Mouse (Mus musculus): ENCODE results near the gene Tmem254c.
"Not testable (repeated sequence)": the region's sequence is repeated elsewhere in the genome, so short reads cannot be mapped to it uniquely, and the experiment has no call there.

Tmem254c gene

DNA sequence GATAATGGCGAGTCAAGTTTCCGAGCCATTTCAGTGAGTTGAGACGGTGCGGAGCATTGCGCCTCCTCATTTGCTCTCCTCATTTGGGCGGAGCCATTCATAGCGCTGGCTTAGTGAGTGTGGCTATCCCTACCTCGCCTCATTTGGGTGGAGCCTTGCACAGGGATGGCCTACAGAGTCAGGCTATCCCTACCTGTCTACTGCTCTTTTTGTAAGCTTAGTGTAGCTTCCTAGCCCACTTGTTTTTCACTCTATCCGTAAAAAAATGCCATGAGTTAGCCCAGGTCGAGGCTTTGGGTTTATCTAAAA lies at the start of gene Tmem254c:
TSS of gene Tmem254c (minus strand) at position 31 of the 309 bp plus-strand sequence.
- not testable (repeated sequence) for DNase-seq (ENCODE audit: low read depth, low spot score)

DNA sequence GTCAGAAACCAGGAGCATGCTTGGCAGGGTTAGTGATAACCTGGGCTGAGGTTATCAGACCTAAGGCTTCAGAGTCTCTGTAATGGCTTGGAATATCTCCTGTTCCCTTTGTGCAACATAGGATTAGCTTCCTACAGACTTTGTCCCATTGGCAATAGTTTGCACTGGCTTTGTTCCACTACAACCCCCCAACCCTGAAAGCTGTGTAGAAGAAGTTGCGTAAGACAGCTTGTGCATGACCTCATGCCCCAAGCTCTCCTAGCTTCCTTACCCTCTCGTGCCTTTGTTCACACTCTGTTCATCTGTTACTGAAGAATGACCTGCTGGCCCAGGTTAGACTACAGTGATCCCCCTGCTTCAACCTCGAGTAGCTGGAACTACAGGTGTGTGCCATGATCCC lies 30.5 kb upstream of the Tmem254c start:
- DNase-seq (ENCODE audit: low read depth, low spot score) = not testable (repeated sequence)

- DNase-seq (ENCODE audit: low read depth, low spot score) = not testable (repeated sequence)
These were observed 14.8 kb upstream of the Tmem254c start, which contains the start of gene Cphx3 for GRCm38 (mm10) chr14:26081997-26082396. Gene Cphx3, plus strand, starts transcription at chr14:26082297.

DNA sequence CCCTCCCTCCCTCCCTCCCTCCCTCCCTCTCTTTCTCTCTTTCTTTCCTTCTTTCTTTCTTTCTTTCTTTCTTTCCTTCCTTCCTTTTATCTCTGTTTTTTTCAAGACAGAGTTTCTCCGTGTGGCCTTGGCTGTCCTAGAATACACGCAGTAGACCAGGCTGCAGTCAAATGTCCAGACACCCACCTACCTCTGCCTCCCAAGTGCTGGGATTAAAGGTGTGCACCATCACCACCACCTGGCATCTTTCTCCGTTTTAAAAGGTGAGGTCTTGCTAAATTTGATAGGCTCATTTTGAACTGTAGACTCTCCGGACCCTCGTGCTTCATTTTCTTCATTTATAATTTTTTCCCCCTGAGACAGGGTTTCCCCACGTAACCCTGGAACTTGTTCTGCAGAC lies 14.1 kb upstream of the Tmem254c start, which contains the start of gene Cphx2:
TSS of gene Cphx2 (plus strand) at position 301 of the 400 bp plus-strand sequence.
- DNase-seq (ENCODE audit: low read depth, low spot score) = not testable (repeated sequence)

DNA sequence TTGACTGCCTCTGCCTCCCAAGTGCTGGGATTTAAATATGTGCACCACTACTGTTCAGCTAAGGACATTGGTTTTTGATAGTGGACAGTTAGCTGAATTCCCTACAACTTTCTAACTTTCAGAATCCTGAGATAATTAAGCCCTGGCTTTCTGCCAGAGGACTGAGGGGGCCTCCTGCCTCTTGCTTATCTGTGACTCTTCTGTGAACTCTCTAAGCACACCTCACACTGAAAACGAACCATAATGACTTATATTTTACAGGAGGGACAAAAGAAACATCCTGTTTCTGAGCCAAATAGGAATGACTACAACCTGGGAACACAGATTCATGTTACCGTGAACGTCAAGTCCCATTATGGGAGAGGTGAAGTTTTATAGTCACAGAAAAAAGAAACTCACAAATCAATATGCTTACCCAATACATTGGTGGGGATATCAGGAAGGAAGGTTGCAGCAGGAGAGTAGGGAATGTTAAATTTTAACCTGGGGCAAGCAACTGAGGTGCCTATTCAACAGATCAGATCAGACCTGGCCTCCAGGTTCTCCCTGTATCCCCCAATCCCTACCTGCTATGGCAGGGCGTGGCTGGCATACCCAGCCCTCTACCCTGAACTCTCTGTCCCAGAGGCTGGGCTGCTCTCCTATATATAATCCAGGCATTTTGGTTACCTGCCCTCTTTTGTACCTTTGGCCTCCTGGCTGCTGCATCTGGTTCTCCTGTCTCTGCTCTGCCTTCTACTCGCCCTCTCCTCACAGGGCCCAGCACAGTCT lies 9.7 kb upstream of the Tmem254c start:
- DNase-seq (ENCODE audit: low read depth, low spot score) = not testable (repeated sequence)

DNA sequence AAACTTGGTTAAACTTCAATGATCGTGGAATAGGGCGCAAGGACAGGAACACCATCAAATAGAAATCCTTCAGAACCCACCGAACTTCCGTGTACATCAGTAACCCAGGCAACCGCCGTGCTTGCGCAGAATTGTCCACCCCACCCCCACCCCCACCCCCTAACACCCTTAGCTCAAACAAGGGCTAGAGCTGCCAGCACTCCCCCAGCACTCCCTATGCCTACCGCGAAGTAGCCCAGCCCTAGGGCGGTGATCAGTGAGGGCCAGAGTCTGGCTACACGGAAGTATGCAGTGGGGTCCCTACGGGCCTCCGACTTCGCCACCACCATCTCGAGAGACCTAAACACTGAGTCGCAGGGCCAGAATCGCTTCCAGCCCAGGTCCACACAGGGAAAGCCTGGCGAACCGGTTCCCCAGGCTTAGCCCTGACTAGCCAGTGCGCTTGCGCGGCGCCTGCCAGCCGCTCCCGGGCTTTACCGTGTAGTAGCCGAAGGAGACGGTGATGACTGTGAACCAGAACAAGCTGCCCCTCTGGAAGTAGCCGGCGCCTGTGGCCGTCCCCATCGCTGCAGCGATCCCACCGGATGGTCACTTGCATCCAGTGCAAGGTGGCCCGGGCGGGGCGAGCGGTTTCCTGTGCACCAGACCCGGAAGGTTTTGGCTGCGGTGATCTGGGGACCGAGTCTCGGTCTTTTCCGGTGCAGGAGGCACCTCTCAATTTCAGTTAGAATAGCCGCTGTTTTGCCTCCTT lies 406 bp downstream of the Tmem254c start:
- not testable (repeated sequence) for DNase-seq (ENCODE audit: low read depth, low spot score)

- DNase-seq (ENCODE audit: low read depth, low spot score) = not testable (repeated sequence)
These were observed 7.8 kb downstream of the Tmem254c start for GRCm38 (mm10) chr14:26059362-26059761.

DNA sequence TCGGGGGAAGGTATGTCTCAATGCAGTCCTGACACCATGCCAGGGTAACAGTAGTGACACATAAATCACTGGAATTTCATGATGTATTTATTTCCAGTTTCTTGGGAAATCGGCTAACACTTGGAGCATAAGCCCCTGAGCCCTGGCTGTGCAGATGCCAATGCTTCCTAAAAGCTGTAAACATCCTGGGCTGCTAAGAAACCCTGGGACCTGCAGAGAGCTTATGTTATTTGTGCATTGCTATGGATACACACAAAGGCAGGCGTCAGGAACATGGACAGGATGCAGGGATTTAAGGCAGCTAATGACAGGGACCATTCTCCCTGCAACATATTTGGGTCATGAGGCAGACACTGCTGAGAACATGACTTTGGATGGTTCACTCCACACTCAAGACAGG lies 9.0 kb downstream of the Tmem254c start:
- not testable (repeated sequence) for DNase-seq (ENCODE audit: low read depth, low spot score)

DNA sequence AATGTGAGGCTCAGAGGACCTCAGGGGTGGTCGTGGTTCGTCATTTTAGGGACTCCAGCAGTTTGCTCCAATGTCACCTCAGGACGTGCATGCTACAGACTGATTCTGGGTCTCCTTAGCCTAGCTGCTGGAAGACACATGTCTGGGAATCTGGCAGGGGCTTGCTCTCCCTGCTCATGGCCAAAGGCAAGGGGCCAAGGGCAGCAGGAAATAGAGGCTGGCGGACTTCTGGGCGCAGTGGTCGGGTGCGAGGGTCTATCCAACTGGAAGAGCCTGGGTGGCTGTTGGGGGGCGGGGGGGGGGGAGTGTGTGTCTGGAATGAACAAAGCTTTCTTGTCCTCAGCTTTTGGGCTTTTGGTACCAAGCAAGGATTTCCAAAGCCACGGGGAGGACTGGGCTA lies 18.4 kb downstream of the Tmem254c start:
- not testable (repeated sequence) for DNase-seq (ENCODE audit: low read depth, low spot score)

GRCm38 (mm10) chr14:26047026-26047425 lies 20.1 kb downstream of the Tmem254c start:
- DNase-seq (ENCODE audit: low read depth, low spot score) = not testable (repeated sequence)

- DNase-seq (ENCODE audit: low read depth, low spot score) = not testable (repeated sequence)
These were observed 22.1 kb downstream of the Tmem254c start for GRCm38 (mm10) chr14:26045007-26045406.

- not testable (repeated sequence) for DNase-seq (ENCODE audit: low read depth, low spot score)
These were observed 24.5 kb downstream of the Tmem254c start, which contains the start of gene Gm9780 for GRCm38 (mm10) chr14:26042611-26043010. Gene Gm9780, minus strand, starts transcription at chr14:26042711.

GRCm38 (mm10) chr14:26035439-26035838 lies 31.7 kb downstream of the Tmem254c start:
- DNase-seq (ENCODE audit: low read depth, low spot score) = not testable (repeated sequence)

- not testable (repeated sequence) for DNase-seq (ENCODE audit: low read depth, low spot score)
These were observed 32.8 kb downstream of the Tmem254c start for GRCm38 (mm10) chr14:26034364-26034763.

DNA sequence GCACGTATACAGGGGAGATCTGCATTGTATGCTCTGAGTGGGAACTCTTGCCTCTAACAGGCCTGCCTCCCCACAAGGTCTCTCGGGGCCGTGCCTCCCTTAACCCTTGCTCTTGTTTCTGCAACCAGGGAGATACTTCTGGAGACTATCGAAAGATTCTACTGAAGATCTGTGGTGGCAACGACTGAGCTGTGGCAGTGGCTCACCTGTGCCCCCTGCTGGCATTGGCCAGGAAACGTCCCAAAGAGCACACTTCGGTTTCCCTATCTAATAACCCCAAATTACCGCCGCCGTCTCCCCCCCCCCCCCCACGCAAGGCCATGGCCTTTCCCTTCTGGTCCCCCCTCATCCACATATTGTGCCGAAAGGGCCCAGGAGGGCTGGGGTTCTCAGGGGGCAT lies 41.5 kb downstream of the Tmem254c start:
- not testable (repeated sequence) for DNase-seq (ENCODE audit: low read depth, low spot score)

GRCm38 (mm10) chr14:26022831-26023230 lies 44.3 kb downstream of the Tmem254c start:
- not testable (repeated sequence) for DNase-seq (ENCODE audit: low read depth, low spot score)

DNA sequence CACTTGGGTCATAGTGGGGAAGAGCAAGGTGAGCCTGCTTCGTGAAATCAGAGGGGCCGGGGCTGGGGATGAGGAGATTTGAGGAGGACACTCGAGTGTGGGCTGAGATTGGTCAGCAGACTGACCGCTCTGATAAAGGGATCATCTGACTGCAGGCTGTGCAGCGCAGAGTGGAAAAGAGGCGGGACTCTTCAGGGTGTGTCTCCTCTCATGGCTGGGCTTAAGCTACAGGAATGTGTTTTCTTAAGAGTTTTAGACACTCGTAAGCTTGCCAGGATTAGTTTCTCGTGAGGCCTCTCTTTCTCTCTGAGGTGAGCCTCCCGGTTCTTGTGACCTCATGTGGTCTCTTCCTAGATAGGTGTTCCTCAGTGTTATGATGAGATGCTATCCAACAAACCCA lies 45.6 kb downstream of the Tmem254c start:
- DNase-seq (ENCODE audit: low read depth, low spot score) = not testable (repeated sequence)

DNA sequence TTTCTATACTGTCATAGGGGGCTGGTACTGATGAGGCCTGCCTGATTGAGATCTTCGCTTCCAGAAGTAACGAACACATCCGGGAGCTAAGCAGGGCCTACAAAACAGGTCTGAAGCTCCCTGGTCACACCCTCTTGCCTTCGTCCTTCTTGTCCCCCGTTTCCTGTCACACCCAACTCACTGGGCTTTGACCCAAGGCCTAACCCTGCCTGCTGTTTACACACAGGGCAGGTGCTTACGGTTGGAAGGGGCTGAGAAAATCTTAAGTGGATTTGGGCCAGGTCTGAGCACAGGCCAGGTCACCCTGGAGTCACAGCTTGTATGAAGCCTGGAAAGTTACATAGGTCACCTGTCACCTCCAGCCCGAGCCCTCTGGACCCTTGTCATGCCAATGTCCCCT lies 50.7 kb downstream of the Tmem254c start:
- DNase-seq (ENCODE audit: low read depth, low spot score) = not testable (repeated sequence)
